Mouse (Mus musculus): ENCODE results near the gene Zfp296.

GRCm38 (mm10) chr7:19627721-19628120, 50.6 kb downstream of the Zfp296 start:
- TF ChIP-seq CTCF (conservative IDR thresholded peaks at IDR 0.05; ENCODE audit: low read length) (no peak), POU5F1 (IDR thresholded peaks at IDR 0.05; ENCODE audit: borderline replicate concordance, low read length) (no peak), NANOG (IDR thresholded peaks at IDR 0.05; ENCODE audit: borderline replicate concordance, low read length) (no peak)

Measured in E14TG2a.4 (cell line).